Mouse (Mus musculus): ENCODE measurements around the gene Pcca. TPM values are rescaled to one million over a fixed set of nuclear protein-coding genes. Genes with fewer than 3 reads are reported as not detected.
A peak's percentile ranks its signal among the peaks of the same experiment; 100 is the strongest.

Gene Pcca
- 10 to 100 TPM; 35.3 to 45.7 (median 40.5) TPM for total RNA-seq (2022)

DNA sequence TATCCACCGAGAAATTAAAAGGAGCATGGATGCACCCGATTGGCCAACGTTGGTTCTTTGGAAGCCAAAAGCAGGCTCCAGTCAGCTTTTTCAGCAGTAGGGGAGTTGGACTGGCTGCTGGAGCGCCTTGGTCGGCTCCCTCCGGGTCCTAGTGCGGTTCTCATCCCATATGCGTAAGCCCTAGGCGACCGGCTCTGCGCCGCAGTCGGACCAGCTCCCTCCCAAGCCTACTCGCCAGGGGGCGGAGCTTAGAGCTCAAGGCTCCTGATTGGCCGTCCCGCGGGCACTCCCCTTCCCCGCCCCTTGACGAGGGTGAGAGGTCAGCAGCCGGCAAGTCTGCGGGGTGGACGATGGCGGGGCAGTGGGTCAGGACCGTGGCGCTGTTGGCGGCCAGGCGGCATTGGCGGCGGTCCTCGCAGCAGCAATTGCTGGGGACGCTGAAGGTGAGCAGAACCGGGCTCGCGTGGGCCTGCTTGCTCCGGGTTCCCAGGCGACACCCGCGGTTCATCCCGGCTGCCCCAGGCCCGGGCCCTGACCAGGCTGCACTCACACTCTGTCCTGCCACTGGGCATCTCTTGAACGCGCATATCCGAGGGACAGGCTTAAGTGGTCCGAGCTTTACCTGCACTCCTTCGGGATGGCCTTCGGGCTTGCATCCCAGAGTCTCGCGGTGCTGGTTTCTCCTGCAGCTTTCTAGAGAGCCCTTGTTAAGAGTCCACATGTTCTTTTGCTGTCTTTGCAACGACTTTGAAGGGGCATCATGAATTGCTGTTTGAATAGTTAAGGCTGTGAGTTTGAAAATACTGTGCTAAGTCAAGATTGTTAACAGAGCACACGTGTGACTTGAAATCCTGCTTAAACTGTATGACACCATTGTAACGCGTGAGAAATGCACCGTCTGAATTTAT is at the start of gene Pcca:
Pcca (plus strand) TSS at position 308 of the 908 bp plus-strand sequence.
- DNase-seq (ENCODE audit: low spot score in 2 of 2), result peak; percentile 86 to 97

DNA sequence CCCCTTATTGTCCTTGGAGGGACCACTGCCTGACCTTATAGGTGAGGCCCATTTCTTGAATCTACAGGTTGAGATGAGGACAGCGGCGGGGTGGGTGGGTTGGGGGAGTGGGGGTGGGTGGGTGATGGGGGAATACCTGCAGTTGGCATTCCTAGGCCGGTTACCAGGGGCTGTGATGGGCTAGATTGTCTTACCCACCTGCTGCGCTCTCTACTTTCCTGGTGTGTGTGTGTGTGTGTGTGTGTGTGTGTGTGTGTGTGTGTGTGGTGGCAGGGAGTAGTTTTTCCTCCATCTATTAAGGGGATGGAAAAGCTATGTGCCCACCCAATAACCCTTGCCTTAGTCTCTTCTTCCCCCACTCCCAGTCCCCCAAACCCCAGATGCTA is 49.7 kb upstream of the Pcca start:
- no peak for DNase-seq (ENCODE audit: low spot score in 2 of 2)

DNA sequence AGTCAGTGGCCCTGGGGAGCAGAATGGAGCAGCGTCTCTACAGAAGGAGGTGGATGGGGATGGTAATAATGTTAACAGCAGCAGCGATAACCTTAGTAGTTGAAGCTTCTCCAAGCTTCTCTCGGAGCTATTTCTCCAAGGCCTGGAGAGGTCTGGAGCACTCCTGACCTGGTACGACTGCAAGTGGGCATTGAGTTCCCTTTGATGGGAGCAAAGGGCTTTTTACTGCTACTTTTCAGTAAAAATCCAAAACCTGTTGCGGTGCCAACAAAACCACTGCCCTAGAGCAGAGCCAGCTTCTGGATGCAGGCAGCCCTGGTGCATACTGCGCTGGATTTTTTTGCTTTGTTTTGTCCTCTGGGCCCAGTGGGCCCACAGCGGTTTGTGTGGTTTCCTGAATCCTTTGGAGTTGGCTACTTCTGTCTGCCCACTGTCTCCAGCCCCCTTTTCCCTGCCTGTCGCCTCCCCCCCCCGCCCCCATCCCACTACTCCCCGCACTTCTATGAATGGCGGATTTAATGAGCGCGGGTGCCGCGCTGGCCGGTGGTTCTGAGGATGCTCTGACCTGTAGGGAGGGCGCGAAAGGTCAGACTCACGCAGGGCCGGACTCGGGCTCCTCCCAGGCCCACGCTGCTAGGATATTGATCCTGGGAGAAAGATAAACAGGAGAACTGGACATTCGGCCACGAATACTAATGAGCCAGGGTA is 49.1 kb upstream of the Pcca start:
- no peak for DNase-seq (ENCODE audit: low spot score in 2 of 2)

DNA sequence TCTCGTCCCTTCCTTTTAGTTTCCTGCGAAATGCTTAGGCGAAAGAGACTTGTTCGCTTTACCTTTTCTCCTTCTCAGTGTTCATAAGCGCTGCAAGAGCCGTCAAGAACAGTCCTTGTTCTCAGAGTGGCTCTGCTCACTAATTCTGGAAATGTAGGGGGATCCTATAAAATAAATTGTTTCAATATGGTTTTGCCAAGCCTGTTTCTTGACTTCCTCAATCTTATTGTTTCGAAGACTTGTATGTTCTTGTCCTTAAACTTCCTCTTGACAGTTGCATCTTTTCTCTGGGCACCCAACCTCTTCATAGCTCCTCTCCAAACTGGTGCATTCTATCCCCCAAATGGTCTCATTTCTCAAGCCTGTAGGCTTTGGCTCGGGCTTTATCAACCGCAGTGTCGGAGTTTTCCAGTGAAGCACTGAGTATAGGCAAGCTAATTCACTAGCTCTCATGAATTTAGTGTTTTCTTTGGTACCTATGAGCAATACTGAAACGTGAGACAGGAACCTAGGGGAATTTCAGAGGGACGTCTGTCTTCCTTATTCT is 48.4 kb upstream of the Pcca start:
- DNase-seq (ENCODE audit: low spot score in 2 of 2), result no peak

DNA sequence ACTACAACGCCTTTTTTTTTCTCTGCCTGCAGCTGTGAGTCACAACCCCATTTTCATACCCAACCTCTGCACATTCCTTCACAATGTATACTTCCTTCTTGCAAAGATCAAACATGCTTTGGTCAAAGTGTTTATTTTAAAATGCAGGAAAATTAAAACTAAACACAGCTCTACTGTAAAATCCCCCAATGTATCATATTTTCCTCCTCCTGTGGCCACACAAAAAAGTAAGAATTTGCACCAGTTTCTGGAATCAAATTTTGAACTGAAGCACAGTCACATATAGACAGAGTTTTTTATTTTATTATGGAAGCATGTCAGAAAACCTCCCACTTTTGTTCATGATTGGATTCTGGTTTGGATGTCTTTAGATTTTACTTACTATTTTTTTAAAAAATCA is 47.5 kb upstream of the Pcca start:
- no peak for DNase-seq (ENCODE audit: low spot score in 2 of 2)

DNA sequence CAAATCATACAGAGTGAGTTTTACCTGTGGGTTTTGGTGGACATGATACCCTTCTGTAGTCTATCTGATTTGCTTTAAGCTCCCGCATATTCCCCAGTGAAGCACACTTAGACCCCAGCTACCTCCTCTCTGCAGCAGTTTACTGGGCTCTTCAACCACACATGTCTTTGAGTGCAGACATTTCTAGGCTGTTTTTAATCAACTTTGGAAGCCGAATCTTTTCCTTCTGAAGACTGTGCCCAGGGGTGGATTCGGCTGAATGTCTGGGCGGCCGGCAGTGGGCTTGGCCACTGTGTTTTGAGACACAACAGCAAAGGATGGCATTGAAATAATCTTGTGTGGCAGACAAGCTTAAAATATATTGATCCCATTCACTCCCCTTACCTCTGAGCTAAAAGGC is 46.8 kb upstream of the Pcca start:
- DNase-seq (ENCODE audit: low spot score in 2 of 2), result no peak

DNA sequence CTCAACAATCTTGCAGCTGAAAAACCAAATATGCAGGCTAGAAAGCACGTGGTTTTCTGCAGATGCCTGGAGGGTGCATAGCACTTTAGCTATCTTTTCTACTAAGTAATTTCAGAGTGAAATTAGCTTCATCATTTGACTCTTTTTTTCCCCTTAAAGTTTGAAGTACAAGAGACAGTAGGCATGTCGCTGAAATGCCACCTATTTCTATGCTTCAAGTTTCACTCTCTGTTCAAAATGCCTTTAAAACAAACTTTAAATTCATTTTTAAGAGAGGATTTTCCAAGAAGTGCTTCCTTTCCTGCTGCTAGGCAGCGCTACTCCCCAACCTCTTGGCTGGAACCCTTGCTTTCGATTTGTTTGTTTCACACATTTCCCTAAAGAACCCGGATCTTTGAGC is 45.1 kb upstream of the Pcca start:
- DNase-seq (ENCODE audit: low spot score in 2 of 2), result no peak

DNA sequence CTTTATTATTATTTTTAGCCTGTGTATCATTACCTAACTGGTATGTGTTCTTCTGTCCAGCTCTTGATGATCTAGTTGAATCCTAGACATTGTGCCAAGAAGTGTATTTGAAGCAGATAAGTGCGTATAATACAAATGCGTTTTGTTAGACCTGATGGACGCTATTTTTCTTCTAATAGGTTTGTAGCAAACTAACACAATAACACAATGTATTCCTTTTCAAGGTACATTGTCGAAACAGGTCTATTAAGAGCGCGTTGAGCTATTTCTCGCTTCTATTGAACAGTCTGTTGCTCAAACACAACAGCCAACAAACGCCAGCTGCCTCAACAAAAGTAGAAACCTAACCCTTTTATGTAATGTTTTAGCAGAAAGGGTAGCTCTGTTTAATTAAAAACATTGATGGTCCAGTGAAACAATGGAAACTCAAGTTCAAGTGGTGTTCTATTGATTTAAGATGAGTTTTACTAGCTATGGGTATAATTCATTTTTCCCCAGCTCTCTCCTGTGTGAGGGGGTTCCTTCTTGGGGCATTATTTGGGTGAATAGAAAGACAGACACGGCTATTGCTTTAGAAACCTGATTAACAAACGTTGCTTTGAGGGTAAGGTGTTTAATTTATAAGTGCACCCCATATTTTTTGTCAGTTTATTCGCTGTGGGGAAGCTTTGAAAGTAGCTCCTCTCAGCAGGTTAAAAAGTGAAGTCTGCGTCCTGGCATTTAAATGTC is 44.3 kb upstream of the Pcca start:
- DNase-seq (ENCODE audit: low spot score in 2 of 2), result no peak

DNA sequence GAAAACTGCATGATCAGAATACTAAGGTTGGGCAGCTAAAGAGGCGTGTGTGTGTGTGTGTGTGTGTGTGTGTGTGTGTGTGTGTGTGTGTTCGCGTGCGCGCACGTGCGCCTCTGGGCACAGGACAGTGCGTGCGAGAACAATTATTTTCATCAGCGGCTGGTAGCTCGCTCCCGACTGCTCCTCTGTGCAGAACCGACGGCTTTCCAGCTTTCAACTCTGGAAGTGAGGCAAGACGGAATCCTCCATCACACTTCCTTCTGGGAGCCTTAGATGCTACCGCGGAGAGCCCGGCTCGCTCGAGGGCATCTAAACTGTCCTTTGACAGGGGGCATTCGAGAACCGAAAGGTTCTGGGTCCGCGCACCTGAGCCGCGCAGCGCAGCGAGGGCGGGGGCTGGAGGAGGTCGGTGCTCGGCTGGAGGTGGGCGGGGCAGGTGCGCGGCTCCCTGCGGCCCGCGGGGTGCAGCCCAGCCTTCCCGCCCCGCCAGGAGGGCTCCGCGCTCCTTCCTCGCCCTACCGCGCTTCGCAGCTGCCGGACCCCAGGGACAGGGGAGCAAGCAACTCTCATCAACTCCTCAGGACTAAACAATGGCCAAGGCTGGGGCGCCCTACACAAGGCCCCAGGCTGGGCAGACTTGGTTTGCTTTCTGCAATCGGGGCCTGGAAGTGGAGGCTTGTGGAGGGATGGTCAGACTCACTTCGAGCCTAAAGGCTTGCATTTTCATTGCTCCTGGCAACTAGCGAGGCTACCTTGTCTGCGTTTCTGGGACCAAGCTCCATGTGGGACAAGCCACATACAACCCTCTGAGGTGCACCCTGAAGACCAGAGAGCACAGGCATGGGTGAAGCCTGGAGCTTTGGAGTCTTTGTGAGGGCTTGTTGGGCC is 43.4 kb upstream of the Pcca start, which contains the start of gene Gm10837:
Gm10837 (plus strand) TSS at position 146 of the 888 bp plus-strand sequence.
- DNase-seq (ENCODE audit: low spot score in 2 of 2), result no peak

DNA sequence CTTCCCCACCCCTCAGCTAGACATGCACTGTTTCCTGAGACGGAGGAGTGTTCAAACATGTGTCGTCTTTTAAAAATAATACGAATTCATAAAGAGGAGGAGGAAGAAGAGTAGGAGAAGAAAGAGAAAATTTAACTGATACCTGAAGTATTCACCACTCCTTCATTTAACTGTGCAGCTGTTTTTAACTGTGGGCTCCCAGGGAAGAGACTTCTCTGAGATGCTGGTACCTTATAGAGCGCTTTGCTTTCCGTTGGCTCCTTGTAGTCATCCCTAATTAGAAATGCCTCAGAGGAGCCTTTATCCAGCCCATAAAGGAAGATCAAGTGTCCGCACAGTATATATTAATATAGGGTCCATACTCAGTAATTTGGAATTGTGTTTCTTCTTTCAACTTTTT is 42.6 kb upstream of the Pcca start:
- DNase-seq (ENCODE audit: low spot score in 2 of 2), result no peak

DNA sequence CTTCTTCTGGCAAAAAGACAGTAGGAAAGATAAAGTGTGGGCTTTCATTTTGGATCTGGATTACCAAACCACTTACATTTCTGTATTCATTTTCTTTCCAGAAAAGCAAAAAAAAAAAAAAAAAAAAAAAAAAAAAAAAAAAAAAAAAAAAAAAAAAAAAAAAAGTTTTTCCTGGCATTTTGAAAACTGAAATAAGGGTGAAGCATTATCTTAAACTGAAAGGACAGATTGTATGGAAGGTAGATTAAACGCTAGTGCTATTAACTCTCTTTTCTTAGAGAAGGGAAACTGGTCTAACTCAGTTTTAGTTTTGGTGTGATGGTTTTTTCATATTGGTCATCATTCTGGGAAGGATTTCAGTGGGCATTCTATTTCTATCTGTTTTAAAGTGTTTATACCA is 42.1 kb upstream of the Pcca start:
- no peak for DNase-seq (ENCODE audit: low spot score in 2 of 2)

DNA sequence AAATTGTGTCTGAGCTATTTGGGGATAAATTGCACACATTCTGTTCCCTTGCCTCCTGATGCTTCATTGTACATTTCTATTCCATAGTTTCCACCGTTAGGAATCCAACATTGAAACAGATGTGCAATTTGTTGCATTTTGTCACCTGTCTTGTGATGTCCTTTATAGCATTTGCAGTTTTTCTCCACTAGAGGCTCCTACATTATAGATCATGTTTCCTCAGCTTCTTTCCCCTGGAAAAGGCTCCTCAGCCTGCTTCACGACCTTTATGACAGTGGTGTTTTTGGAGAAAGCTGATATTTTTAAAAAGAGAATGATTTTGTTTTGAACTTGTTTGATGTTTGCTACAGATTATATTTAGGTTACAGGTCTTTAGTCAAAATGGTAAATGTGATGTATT is 25.1 kb upstream of the Pcca start:
- DNase-seq (ENCODE audit: low spot score in 2 of 2), result no peak

DNA sequence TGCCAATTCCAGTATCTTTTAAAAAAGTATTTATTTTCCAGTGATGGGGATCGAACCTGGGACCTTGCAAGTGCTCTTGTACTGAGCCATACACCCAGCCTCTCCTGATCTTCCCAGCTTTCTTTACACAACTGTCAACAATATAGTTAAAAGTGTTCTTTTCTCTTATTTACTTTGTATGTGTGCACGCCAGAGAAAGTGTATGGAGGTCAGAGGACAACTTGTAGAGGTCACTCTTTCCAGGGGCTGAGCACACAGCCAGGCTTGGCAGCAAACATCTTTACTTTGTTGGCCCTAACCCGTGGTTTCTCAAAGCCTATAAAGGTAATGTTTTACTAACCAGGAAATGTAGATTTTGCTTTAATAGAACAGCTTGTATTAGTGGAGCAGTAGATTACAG is 22.6 kb upstream of the Pcca start:
- no peak for DNase-seq (ENCODE audit: low spot score in 2 of 2)

DNA sequence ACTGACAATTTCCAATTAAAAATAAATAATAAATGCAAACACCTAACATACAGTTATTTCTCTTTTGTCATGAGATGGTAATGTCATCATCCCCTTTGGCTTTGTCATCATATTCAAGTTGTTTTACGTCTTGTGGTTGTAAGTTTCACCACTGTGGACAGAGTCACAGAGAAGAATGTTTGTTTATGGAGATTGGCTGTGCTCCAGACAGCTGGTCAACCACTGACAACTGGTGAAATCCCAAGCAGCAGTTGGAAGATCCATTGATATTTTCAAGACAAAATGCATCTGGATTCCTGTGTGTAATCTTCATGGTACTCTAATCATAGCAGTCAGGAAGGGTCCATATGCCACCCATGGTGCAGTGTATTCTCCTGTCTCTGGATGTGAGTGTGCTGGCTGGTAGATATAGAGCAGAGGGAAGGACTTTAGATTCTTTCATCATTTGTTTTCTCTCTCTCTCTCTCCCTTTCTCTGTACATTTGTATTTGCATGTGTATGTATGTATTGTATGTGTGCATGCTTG is 20.6 kb upstream of the Pcca start:
- no peak for DNase-seq (ENCODE audit: low spot score in 2 of 2)

DNA sequence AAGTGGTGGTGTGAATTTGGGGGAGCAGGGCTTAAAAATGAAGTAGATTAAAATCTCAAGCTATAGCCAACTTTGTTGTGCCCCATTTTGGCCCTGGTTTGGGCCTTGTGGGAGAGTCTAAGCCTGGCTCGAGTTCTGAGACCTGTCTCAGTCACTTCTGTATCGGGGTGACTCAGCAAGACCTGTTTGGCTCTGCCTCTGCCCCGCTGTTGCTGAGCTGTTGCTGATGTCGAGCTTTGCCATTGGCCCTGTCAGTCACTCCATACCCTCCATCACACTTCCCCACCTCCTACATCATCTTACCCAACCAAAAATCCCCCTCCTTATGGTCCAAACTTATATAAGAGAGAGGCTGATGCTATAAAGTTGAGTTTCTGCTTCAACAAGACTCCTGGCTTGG is 5.6 kb upstream of the Pcca start:
- DNase-seq (ENCODE audit: low spot score in 2 of 2), result no peak

DNA sequence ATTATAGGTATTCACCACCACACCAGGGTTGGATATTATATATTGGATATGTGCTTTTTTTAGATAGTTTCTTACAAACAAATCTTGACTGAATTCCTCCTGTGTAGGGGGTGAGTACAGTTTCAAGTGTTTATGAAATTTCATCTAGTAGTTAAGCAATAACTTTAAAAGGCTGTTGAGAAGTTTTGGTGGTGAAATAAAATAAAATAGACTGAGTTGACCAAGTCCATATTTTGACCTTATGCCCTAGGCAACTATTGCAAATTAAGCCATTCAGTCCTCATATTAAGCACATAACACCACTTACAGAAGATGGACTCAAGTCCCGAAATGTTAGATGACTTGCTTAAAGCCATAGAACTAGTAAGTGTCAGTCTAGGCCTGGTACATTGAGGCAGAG is 1.9 kb downstream of the Pcca start:
- no peak for DNase-seq (ENCODE audit: low spot score in 2 of 2)

DNA sequence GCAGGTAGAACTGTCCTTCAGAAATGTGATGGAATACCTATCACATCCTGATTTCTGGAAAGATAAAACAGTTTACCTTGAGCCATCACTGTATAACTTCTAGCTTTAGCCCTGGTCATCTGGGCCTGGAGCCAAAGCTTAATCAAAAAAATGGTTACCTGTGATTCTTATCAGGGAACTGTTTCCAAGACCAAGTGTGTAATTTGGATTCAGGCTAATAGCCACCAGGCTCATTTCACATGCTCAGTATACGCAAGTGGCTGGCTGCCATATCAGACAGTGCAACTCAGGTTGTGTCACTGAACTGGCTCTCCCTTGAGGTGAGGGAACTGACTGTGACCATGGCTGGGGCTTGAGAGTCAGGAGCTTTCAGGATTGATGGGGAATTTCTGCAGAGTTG is 14.3 kb downstream of the Pcca start:
- DNase-seq (ENCODE audit: low spot score in 2 of 2), result no peak

DNA sequence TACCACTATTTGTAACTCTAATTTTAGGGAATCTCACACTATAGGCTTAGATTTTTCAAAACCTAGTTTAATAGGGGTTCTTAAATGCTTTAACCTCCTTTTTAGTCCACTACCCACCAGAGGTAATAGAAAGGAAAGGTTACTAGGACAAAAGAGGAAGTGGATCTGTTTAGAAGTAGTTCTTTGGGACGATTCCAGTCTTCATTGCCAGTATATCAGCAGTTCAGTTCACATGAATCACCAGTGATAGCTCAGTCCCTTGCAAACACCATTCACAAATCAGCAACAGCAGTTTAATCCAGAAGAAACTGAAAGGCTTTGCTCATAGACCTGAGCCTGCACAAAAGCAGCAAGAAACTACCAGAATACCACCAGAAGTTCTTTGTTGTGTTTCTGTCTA is 14.8 kb downstream of the Pcca start:
- no peak for DNase-seq (ENCODE audit: low spot score in 2 of 2)

DNA sequence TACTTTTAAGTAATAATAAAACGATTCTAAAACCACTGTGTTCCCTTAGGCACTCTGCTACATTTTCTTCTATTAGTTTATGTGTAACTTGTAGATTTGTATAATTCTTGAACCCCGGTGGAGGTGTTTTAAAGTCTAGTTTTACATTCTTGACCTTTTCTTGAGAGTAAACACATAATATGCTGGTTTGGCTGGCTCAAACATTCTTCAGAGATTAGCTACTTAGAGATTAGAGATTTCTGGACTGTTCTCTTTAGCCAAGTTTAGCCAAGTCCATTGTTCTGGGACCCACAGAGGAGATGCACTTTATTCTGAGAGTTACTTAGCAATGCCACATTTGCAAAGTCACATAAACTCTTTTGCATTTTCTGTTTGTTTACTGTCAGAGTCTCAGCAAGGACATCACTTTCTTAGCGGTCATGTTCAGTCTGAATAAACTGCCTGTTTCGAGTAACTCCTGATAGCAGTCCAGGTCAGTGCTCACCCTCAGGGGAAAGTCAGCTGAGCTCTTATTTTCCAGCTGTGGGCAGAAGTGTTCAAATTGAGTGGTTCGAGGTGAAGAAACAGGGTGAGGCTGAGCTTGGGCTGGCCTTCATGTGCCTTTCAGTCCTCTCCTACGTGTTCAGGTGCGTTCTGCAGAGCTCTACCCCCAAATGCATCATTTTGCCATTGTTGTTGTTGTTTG is 18.8 kb downstream of the Pcca start:
- DNase-seq (ENCODE audit: low spot score in 2 of 2), result no peak

DNA sequence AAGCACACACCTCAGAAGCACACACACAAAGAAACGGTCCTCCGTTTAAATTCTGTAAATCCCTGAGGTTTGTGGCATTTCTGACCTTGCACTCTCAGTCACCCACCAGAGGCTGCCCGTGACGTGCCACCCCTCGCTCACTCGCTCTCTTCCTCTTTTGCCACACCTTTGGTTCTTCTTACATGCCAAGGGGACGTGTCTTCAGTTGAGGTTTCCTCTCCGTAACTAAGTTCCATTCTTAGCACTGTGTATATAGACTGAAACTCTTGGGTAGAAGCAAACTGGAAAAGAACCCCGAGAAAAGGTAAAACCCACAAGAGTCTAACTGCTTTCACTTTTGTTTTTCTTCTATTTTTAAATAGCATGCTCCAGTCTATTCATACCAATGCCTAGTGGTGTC is 23.2 kb downstream of the Pcca start:
- no peak for DNase-seq (ENCODE audit: low spot score in 2 of 2)

All from left cerebral cortex, adult 8-10 months (tissue).